Mouse (Mus musculus) midbrain, postnatal 0 days (tissue): ENCODE measurements around the gene Tceanc. TPM values are rescaled to one million over a fixed set of nuclear protein-coding genes. Genes with fewer than 3 reads are reported as not detected.
A peak's percentile ranks its signal among the peaks of the same experiment; 100 is the strongest.

Experiments used
- ATAC-seq: fragments of 200-750 bp; cut with Nextera tagmentation; 2 replicates; pipeline ENCODE4 v1.8.0; 2017; ENCODE audit warnings: moderate number of reproducible peaks, mild to moderate bottlenecking, moderate TSS enrichment, moderate library complexity; ENCODE audit not compliant: low FRiP score
- DNase-seq: peaks from one replicate; pipeline ENCODE4 v3.0.0-alpha.2; 2015; ENCODE audit warnings: low spot score
- H3K27ac ChIP-seq: fragments of 300-500 bp; sonication (generic); 2 replicates; pipeline ENCODE4 v1.5.1; 2014; ENCODE audit warnings: low read depth, mild to moderate bottlenecking, low read length, mixed read lengths
- H3K27me3 ChIP-seq: fragments of 300-500 bp; sonication (generic); 2 replicates; pipeline ENCODE4 v1.6.1; 2014; ENCODE audit warnings: low read length, control low read depth, mixed read lengths; ENCODE audit not compliant: insufficient read depth
- H3K36me3 ChIP-seq: fragments of 300-500 bp; sonication (generic); 2 replicates; pipeline ENCODE4 v1.6.1; 2014; ENCODE audit warnings: low read length, control low read depth, mixed read lengths; ENCODE audit not compliant: insufficient read depth
- H3K4me1 ChIP-seq: fragments of 300-500 bp; sonication (generic); 2 replicates; pipeline ENCODE4 v1.6.1; 2014; ENCODE audit warnings: mild to moderate bottlenecking, control low read depth, antibody characterized with exemption, low read length, mixed read lengths; ENCODE audit not compliant: insufficient read depth
- H3K4me2 ChIP-seq: fragments of 300-500 bp; sonication (generic); 2 replicates; pipeline ENCODE4 v1.6.1; 2014; ENCODE audit warnings: low read depth, mild to moderate bottlenecking, low read length, mixed read lengths; ENCODE audit not compliant: poor library complexity, severe bottlenecking
- H3K4me3 ChIP-seq: fragments of 300-500 bp; sonication (generic); 2 replicates; pipeline ENCODE4 v1.5.1; 2014; ENCODE audit warnings: low read depth, mild to moderate bottlenecking, low read length, moderate library complexity
- H3K9ac ChIP-seq: fragments of 300-500 bp; sonication (generic); replicated peaks from 2 replicates; pipeline ENCODE4 v1.6.1; 2014; ENCODE audit warnings: mild to moderate bottlenecking, low read length, moderate library complexity, mixed read lengths; ENCODE audit not compliant: poor library complexity, severe bottlenecking
- H3K9me3 ChIP-seq: fragments of 300-500 bp; sonication (generic); 2 replicates; pipeline ENCODE4 v1.6.1; 2016; ENCODE audit warnings: low read length, control low read depth
- CTCF ChIP-seq: IDR thresholded peaks from 2 replicates; pipeline ENCODE4 v1.5.1; 2016; ENCODE audit warnings: antibody characterized with exemption, mild to moderate bottlenecking
- WGBS: fragments of 180-500 bp; shearing (Covaris S2); extraction: QIAGEN DNeasy Blood & Tissue Kit; methylation state at CpG from one replicate; pipeline ENCODE4 v1.1.7; 2014; 5-methylcytosine and 5-hydroxymethylcytosine counted together
- polyA plus RNA-seq: library from polyadenylated mRNA; unstranded; fragments of >200 nt; fragmentation: Nextera tagmentation; extraction: Ambion mirVana; gene quantifications from 2 replicates; pipeline ENCODE4 v1.2.1, GENCODE M21; 2015
- total RNA-seq: library from RNA; depleted of rRNA; stranded (reverse); fragments of >200 nt; gene quantifications from 2 replicates; pipeline ENCODE4 v1.2.3, GENCODE M21; 2014; rRNA removed

Tceanc gene
- total RNA-seq (3.3 and 4.8 TPM in 2 replicates), polyA plus RNA-seq (2.6 and 3.0 TPM in 2 replicates)

- 69% methylated on average over 16 of the region's 16 CpGs for WGBS
- no peak within 1 kb of the TSS for H3K9ac ChIP-seq
- H3K4me2 ChIP-seq, result no peak within 1 kb of the TSS
- H3K4me1 ChIP-seq, result no peaks in the 10 kb centered on the region
- H3K9me3 ChIP-seq, result no peaks in the 10 kb centered on the region
- no peaks in the 10 kb centered on the region for H3K36me3 ChIP-seq
- H3K27ac ChIP-seq, result no peak within 1 kb of the TSS
- ATAC-seq (no peak), DNase-seq (no peak)
- no peak within 1 kb of the TSS for H3K4me3 ChIP-seq
- no peaks in the 10 kb centered on the region for H3K27me3 ChIP-seq
- no peak for TF ChIP-seq CTCF
These were observed at the start of gene Tceanc for GRCm38 (mm10) chrX:166518345-166518744. Tceanc (minus strand) TSS chrX:166518567.

GRCm38 (mm10) chrX:166565983-166566382 lies 47.6 kb upstream of the Tceanc start:
- Histone ChIP-seq H3K4me3 (no peak overlapping the region), H3K9ac (no peak overlapping the region), H3K27ac (no peak overlapping the region), H3K4me1 (no peaks in the 10 kb centered on the region), H3K36me3 (no peaks in the 10 kb centered on the region), H3K9me3 (no peaks in the 10 kb centered on the region), H3K4me2 (no peak overlapping the region), H3K27me3 (no peaks in the 10 kb centered on the region)
- no peak for TF ChIP-seq CTCF
- DNase-seq (no peak), ATAC-seq (no peak)
- WGBS, result 91% methylated on average over 6 of the region's 6 CpGs

DNA sequence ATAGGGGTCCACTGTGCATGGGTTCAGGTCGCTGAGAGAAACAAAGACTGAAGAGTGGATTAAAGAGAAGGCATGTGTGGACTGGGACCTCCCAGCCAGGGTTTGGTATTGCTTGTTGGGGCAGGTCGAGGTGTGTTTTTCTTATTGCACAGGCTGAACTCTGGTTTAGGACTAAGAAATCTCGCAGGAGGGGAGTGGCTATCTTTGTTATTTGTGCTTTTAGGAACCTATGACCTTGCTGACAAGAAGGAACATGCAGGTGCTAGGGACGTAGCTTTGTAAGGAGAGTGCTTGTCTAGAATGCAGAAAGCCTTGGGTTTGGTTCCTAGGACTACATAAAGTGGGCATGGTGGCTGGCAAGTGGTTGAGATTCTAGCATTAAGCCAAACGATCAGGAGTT lies 47.0 kb upstream of the Tceanc start:
- H3K4me2 ChIP-seq, result no peak overlapping the region
- no peaks in the 10 kb centered on the region for H3K9me3 ChIP-seq
- H3K4me1 ChIP-seq, result no peaks in the 10 kb centered on the region
- no peak overlapping the region for H3K27ac ChIP-seq
- no peaks in the 10 kb centered on the region for H3K36me3 ChIP-seq
- H3K9ac ChIP-seq, result no peak overlapping the region
- 74% methylated on average over 5 of the region's 5 CpGs for WGBS
- TF ChIP-seq CTCF, result no peak
- H3K27me3 ChIP-seq, result no peaks in the 10 kb centered on the region
- DNase-seq, result no peak
- H3K4me3 ChIP-seq, result no peak overlapping the region
- ATAC-seq, result no peak

GRCm38 (mm10) chrX:166564900-166565299 lies 46.5 kb upstream of the Tceanc start:
- Histone ChIP-seq H3K36me3 (no peaks in the 10 kb centered on the region), H3K9ac (no peak overlapping the region), H3K27ac (no peak overlapping the region), H3K4me3 (no peak overlapping the region), H3K4me1 (no peaks in the 10 kb centered on the region), H3K27me3 (no peaks in the 10 kb centered on the region), H3K9me3 (no peaks in the 10 kb centered on the region), H3K4me2 (no peak overlapping the region)
- DNase-seq, result no peak
- TF ChIP-seq CTCF, result no peak
- ATAC-seq, result no peak
- 69% methylated on average over 5 of the region's 5 CpGs for WGBS

- H3K4me3 ChIP-seq, result no peak overlapping the region
- no peaks in the 10 kb centered on the region for H3K36me3 ChIP-seq
- TF ChIP-seq CTCF, result no peak
- H3K4me2 ChIP-seq, result no peak overlapping the region
- H3K4me1 ChIP-seq, result no peaks in the 10 kb centered on the region
- WGBS, result 74% methylated on average over 3 of the region's 3 CpGs
- no peaks in the 10 kb centered on the region for H3K27me3 ChIP-seq
- H3K9me3 ChIP-seq, result no peaks in the 10 kb centered on the region
- DNase-seq (peak; percentile 0), ATAC-seq (no peak)
- H3K27ac ChIP-seq, result no peak overlapping the region
- H3K9ac ChIP-seq, result no peak overlapping the region
These were observed 41.0 kb upstream of the Tceanc start for GRCm38 (mm10) chrX:166559333-166559732.

- no peaks in the 10 kb centered on the region for H3K9me3 ChIP-seq
- H3K4me3 ChIP-seq, result no peak overlapping the region
- TF ChIP-seq CTCF, result no peak
- no peaks in the 10 kb centered on the region for H3K36me3 ChIP-seq
- 88% methylated on average over 7 of the region's 7 CpGs for WGBS
- H3K4me1 ChIP-seq, result no peaks in the 10 kb centered on the region
- DNase-seq (no peak), ATAC-seq (no peak)
- no peak overlapping the region for H3K4me2 ChIP-seq
- H3K9ac ChIP-seq, result no peak overlapping the region
- no peak overlapping the region for H3K27ac ChIP-seq
- H3K27me3 ChIP-seq, result no peaks in the 10 kb centered on the region
These were observed 34.0 kb upstream of the Tceanc start for GRCm38 (mm10) chrX:166552355-166552754.
